In genomic region chr6:93981211-93981610, GRCm38 (mm10) we compare ENCODE assay signal across 19 mouse cellular contexts.
A peak's percentile ranks its signal among the peaks of the same experiment; 100 is the strongest.
DNase-seq lines count a peak whose midpoint lies in the region; ATAC-seq lines count a peak whose summit lies in the region.
"Had no signal": no experiment of that assay in that cellular context is flagged by ENCODE, and none has a peak within 500 bp of the region (broad histone marks: within the 10 kb centered on the region; RNA-seq: fewer than 3 reads in every experiment).

No protein-coding gene starts in this region.

- no peaks in the 10 kb centered on the region for H3K36me3 ChIP-seq in embryonic facial prominence, embryonic 14.5 days (ENCODE audit: control insufficient read depth, insufficient read depth, low read length)
- H3K36me3 ChIP-seq in embryonic facial prominence, embryonic 10.5 days (replicated peaks) = no peaks in the 10 kb centered on the region
- no peaks in the 10 kb centered on the region for H3K36me3 ChIP-seq in hindbrain, embryonic 14.5 days (replicated peaks; ENCODE audit: control insufficient read depth, insufficient read depth)
- H3K36me3 ChIP-seq in hindbrain, embryonic 11.5 days (ENCODE audit: control insufficient read depth, insufficient read depth, low read length) = no peaks in the 10 kb centered on the region
- no peaks in the 10 kb centered on the region for H3K36me3 ChIP-seq in midbrain, embryonic 14.5 days (ENCODE audit: control insufficient read depth, insufficient read depth, low read length)
- H3K36me3 ChIP-seq in midbrain, embryonic 13.5 days = no peaks in the 10 kb centered on the region
- H3K36me3 ChIP-seq: embryonic facial prominence, embryonic 13.5 days; intestine, embryonic 15.5 days; neural tube, embryonic 13.5 days had no signal

- 42% methylated on average over 8 of the region's 8 CpGs for WGBS in embryonic facial prominence, embryonic 14.5 days
- 64% methylated on average over 8 of the region's 8 CpGs for WGBS in embryonic facial prominence, embryonic 10.5 days
- 17% methylated on average over 8 of the region's 8 CpGs for WGBS in hindbrain, embryonic 14.5 days
- WGBS in hindbrain, embryonic 11.5 days = 28% methylated on average over 8 of the region's 8 CpGs
- WGBS in midbrain, embryonic 14.5 days = 32% methylated on average over 8 of the region's 8 CpGs
- 33% methylated on average over 8 of the region's 8 CpGs for WGBS in midbrain, embryonic 13.5 days

- H3K4me3 ChIP-seq in embryonic facial prominence, embryonic 14.5 days (ENCODE audit: low read depth, low read length) = no peak overlapping the region
- H3K4me3 ChIP-seq in embryonic facial prominence, embryonic 10.5 days = no peak overlapping the region
- H3K4me3 ChIP-seq in hindbrain, embryonic 14.5 days (replicated peaks; ENCODE audit: low read length) = no peak overlapping the region
- no peak overlapping the region for H3K4me3 ChIP-seq in hindbrain, embryonic 11.5 days (ENCODE audit: low read depth, low read length)
- no peak overlapping the region for H3K4me3 ChIP-seq in midbrain, embryonic 14.5 days (replicated peaks; ENCODE audit: low read depth, low read length)
- no peak overlapping the region for H3K4me3 ChIP-seq in midbrain, embryonic 13.5 days (replicated peaks)
- H3K4me3 ChIP-seq: embryonic facial prominence, embryonic 13.5 days; heart, embryonic 12.5 days; intestine, embryonic 15.5 days; megakaryocyte, embryonic 14.5 days; neural tube, embryonic 13.5 days had no signal

- 0 out of 2 replicates have a peak, but pooled peaks cover 8% of the 10 kb centered on the region for H3K4me1 ChIP-seq in embryonic facial prominence, embryonic 14.5 days (ENCODE audit: control insufficient read depth, insufficient read depth, low read length)
- peaks cover 18% of the 10 kb centered on the region for H3K4me1 ChIP-seq in embryonic facial prominence, embryonic 10.5 days
- peaks cover 7% of the 10 kb centered on the region; the same call in 1 of the 2 replicates for H3K4me1 ChIP-seq in hindbrain, embryonic 14.5 days (replicated peaks; ENCODE audit: control insufficient read depth, insufficient read depth, low read length)
- H3K4me1 ChIP-seq in hindbrain, embryonic 11.5 days (replicated peaks; ENCODE audit: control insufficient read depth, insufficient read depth, low read length) = peaks cover 5% of the 10 kb centered on the region; the same call in 1 of the 2 replicates
- H3K4me1 ChIP-seq in midbrain, embryonic 14.5 days (ENCODE audit: control insufficient read depth, insufficient read depth, low read length) = peaks cover 8% of the 10 kb centered on the region; the same call in 1 of the 2 replicates
- H3K4me1 ChIP-seq in midbrain, embryonic 13.5 days (replicated peaks) = peaks cover 10% of the 10 kb centered on the region
- H3K4me1 ChIP-seq: intestine, embryonic 15.5 days; megakaryocyte, embryonic 14.5 days had no signal

- H3K27me3 ChIP-seq in embryonic facial prominence, embryonic 14.5 days (replicated peaks; ENCODE audit: control insufficient read depth, insufficient read depth, low read length) = no peaks in the 10 kb centered on the region
- no peaks in the 10 kb centered on the region for H3K27me3 ChIP-seq in embryonic facial prominence, embryonic 10.5 days (replicated peaks; ENCODE audit: low read depth, poor library complexity, severe bottlenecking)
- no peaks in the 10 kb centered on the region for H3K27me3 ChIP-seq in hindbrain, embryonic 14.5 days (ENCODE audit: control insufficient read depth, insufficient read depth, low read length)
- H3K27me3 ChIP-seq in hindbrain, embryonic 11.5 days (ENCODE audit: control insufficient read depth, insufficient read depth, low read length) = no peaks in the 10 kb centered on the region
- H3K27me3 ChIP-seq in midbrain, embryonic 14.5 days (ENCODE audit: control insufficient read depth, insufficient read depth, low read length) = no peaks in the 10 kb centered on the region
- no peaks in the 10 kb centered on the region for H3K27me3 ChIP-seq in midbrain, embryonic 13.5 days
- H3K27me3 ChIP-seq: embryonic facial prominence, embryonic 13.5 days; heart, embryonic 12.5 days; intestine, embryonic 15.5 days; megakaryocyte, embryonic 14.5 days; neural tube, embryonic 13.5 days had no signal

- H3K4me2 ChIP-seq in embryonic facial prominence, embryonic 14.5 days (ENCODE audit: low read depth, low read length) = no peak overlapping the region
- no peak overlapping the region for H3K4me2 ChIP-seq in hindbrain, embryonic 14.5 days (replicated peaks)
- H3K4me2 ChIP-seq in hindbrain, embryonic 11.5 days (replicated peaks; ENCODE audit: low read depth, low read length) = no peak overlapping the region
- H3K4me2 ChIP-seq in midbrain, embryonic 14.5 days (ENCODE audit: low read length) = no peak overlapping the region
- no peak overlapping the region for H3K4me2 ChIP-seq in midbrain, embryonic 13.5 days (replicated peaks)
- H3K4me2 ChIP-seq: embryonic facial prominence, embryonic 13.5 days; heart, embryonic 12.5 days; intestine, embryonic 15.5 days; liver, embryonic 11.5 days; neural tube, embryonic 13.5 days had no signal

- DNase-seq in embryonic facial prominence, embryonic 14.5 days (ENCODE audit: low spot score) = no peak
- no peak for DNase-seq in embryonic facial prominence, embryonic 10.5 days (ENCODE audit: low spot score)
- peak; percentile 28 for DNase-seq in hindbrain, embryonic 14.5 days (ENCODE audit: low spot score)
- DNase-seq in hindbrain, embryonic 11.5 days (ENCODE audit: low spot score) = no peak
- DNase-seq in midbrain, embryonic 14.5 days = peak; percentile 48
- no peak for DNase-seq in gastrocnemius, adult 18-20 months (ENCODE audit: low spot score)
- DNase-seq: adrenal gland, postnatal 10 days; cerebellum, adult 18-20 months; cerebellum, postnatal 25 days; heart, postnatal 36 days; lung, adult 18-20 months; right cerebral cortex, adult 18-20 months had no signal

- H3K9ac ChIP-seq in embryonic facial prominence, embryonic 14.5 days (ENCODE audit: low read depth, low read length) = no peak overlapping the region
- no peak overlapping the region for H3K9ac ChIP-seq in hindbrain, embryonic 14.5 days
- no peak overlapping the region for H3K9ac ChIP-seq in hindbrain, embryonic 11.5 days (ENCODE audit: low read depth, low read length)
- H3K9ac ChIP-seq in midbrain, embryonic 14.5 days (replicated peaks; ENCODE audit: low read length) = no peak overlapping the region
- no peak overlapping the region for H3K9ac ChIP-seq in midbrain, embryonic 13.5 days (replicated peaks)
- H3K9ac ChIP-seq: embryonic facial prominence, embryonic 13.5 days; heart, embryonic 12.5 days; intestine, embryonic 15.5 days; neural tube, embryonic 13.5 days had no signal

- 0 out of 2 replicates have a peak, but pooled peaks cover 5% of the 10 kb centered on the region for H3K9me3 ChIP-seq in embryonic facial prominence, embryonic 14.5 days (ENCODE audit: control insufficient read depth, low read length)
- H3K9me3 ChIP-seq in embryonic facial prominence, embryonic 10.5 days = peaks cover 3% of the 10 kb centered on the region; the same call in 1 of the 2 replicates
- 0 out of 2 replicates have a peak, but pooled peaks cover 4% of the 10 kb centered on the region for H3K9me3 ChIP-seq in hindbrain, embryonic 14.5 days (ENCODE audit: control insufficient read depth, low read length)
- H3K9me3 ChIP-seq in hindbrain, embryonic 11.5 days (ENCODE audit: control insufficient read depth, low read length) = no peaks in the 10 kb centered on the region
- H3K9me3 ChIP-seq in midbrain, embryonic 14.5 days (ENCODE audit: control insufficient read depth, low read length) = no peaks in the 10 kb centered on the region
- H3K9me3 ChIP-seq in midbrain, embryonic 13.5 days = peaks cover under 1% of the 10 kb centered on the region; the same call in 1 of the 2 replicates
- H3K9me3 ChIP-seq: heart, embryonic 12.5 days; intestine, embryonic 15.5 days; megakaryocyte, embryonic 14.5 days; neural tube, embryonic 13.5 days had no signal

- H3K27ac ChIP-seq in embryonic facial prominence, embryonic 14.5 days (replicated peaks; ENCODE audit: low read depth, low read length) = no peak overlapping the region
- no peak overlapping the region for H3K27ac ChIP-seq in embryonic facial prominence, embryonic 10.5 days (replicated peaks)
- no peak overlapping the region for H3K27ac ChIP-seq in hindbrain, embryonic 14.5 days
- no peak overlapping the region for H3K27ac ChIP-seq in hindbrain, embryonic 11.5 days (ENCODE audit: low read depth, low read length)
- no peak overlapping the region for H3K27ac ChIP-seq in midbrain, embryonic 14.5 days (replicated peaks; ENCODE audit: low read depth, low read length)
- H3K27ac ChIP-seq in midbrain, embryonic 13.5 days = no peak overlapping the region
- H3K27ac ChIP-seq: embryonic facial prominence, embryonic 13.5 days; intestine, embryonic 15.5 days; neural tube, embryonic 13.5 days had no signal

- 0 out of 2 replicates have a peak, but pooled peaks have one; percentile 22 for ATAC-seq in embryonic facial prominence, embryonic 14.5 days (ENCODE audit: low read depth)
- no peak for ATAC-seq in hindbrain, embryonic 14.5 days (ENCODE audit: low FRiP score)
- no peak for ATAC-seq in hindbrain, embryonic 11.5 days (ENCODE audit: low FRiP score)
- no peak for ATAC-seq in midbrain, embryonic 14.5 days (ENCODE audit: low FRiP score, low TSS enrichment)
- no peak for ATAC-seq in midbrain, embryonic 13.5 days
- ATAC-seq: intestine, embryonic 15.5 days had no signal

Comparison
In these comparisons a context has a peak if more than half of its experiments do, and no peak if none do; other contexts are left out.
1. DNase-seq: peak in hindbrain, embryonic 14.5 days (single experiment) and midbrain, embryonic 14.5 days (single experiment); none in embryonic facial prominence, embryonic 14.5 days (single experiment), embryonic facial prominence, embryonic 10.5 days (single experiment), hindbrain, embryonic 11.5 days (single experiment) and gastrocnemius, adult 18-20 months (single experiment).